Mouse (Mus musculus) cerebellum, postnatal 36 days (tissue): ENCODE data around the gene Med9.

Experiments used
- DNase-seq, 2 experiments: peaks; one replicate each; pipeline ENCODE4 v3.0.0; 2021 to 2022; ENCODE audit warnings: mixed read lengths in 2 of 2

Gene Med9

DNA sequence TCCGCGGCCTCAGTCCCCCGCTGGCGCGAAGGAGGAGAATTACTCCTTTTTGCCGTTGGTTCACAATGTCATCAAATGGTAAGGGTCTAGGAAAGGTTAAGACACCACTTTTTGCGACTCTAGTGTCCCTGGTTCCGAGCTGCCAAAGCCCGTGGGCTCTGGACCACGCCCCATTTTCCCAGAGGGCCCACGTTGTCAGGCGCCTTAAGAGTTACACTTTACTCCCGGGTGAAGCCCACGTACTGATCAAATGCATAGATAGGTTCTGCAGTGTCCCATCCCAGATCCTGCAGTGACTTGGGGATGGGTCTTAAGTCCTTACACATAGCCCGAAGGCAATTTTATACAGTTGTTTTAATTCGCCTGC, 378 bp downstream of the Med9 start:
- no peak for DNase-seq

DNA sequence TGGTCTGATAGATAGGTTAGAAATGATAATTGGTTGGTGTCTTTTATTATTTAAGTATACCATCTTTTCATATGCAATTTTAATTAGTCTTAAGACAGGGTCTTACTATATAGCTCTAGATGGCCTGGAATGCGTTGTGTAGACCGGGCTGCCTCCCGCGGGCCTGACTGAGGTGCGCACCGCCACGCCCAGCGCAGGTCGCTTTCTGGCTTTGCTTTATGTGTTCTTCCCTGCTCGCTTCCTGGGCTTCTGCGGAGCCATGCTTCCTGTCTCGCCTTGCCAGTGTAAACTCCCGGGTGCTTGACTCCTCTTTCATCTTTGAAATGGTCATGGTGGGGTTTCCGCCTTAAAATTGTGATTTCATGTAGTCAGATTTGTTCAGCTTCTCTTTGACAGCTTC, 4.9 kb downstream of the Med9 start:
- no peak for DNase-seq

GRCm38 (mm10) chr11:59956749-59957148, 8.7 kb downstream of the Med9 start:
- DNase-seq = no peak

GRCm38 (mm10) chr11:59959453-59959852, 11.4 kb downstream of the Med9 start:
- DNase-seq = no peak

GRCm38 (mm10) chr11:59960476-59961337, 12.7 kb downstream of the Med9 start:
- no peak for DNase-seq

GRCm38 (mm10) chr11:59961338-59961875, 13.4 kb downstream of the Med9 start:
- no peak for DNase-seq

DNA sequence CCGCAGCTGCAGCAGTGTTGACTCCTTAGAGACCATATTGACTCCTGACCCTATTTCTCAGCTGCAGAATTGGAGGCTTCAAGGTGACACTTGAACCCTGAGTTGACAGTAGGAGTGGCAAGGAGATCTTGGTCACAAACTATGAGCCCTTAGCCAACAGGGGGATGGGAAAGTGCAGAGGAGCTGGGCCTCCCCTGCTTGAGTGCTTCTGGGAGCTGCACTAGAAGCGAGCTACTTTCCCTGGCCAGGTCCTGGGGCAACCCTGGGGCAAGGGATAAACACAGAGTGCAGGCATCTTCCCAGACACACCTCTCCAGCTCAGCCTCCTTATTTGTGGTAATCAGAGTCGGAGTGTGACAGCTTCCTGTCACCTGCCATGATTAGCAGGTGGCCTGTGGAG, 14.6 kb downstream of the Med9 start:
- no peak for DNase-seq

GRCm38 (mm10) chr11:59963364-59964162, 15.6 kb downstream of the Med9 start:
- DNase-seq = peak in 1 of 2 experiments; percentile 22

DNA sequence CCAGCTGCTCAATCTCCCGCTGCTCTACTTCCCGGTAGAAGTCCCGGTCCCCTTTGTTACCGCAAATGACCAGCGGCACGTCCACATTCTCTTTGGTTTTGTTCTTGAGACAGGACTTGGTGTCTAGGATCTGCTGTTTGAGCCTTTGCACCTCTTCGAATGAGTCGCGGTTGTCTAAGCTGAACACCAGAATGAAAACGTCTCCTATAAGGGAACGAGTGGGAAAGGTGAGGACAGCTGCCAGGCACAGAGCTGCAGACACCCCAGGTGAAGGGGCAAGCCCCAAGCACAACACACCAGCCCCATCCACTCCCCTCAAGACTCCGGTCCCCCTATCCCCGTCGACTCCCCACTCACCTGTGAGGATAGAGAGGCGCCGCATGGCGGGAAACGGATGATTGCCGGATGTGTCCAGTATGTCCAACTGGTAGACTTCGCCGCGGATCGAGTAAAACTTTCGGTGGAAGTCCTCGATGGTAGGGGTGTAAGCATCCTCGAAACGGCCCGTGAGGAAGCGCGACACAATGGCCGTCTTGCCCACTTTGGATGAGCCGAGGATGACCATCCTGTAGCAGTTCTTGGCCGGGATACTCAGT, 16.3 kb downstream of the Med9 start:
- peak; percentile 35 to 39 for DNase-seq

- DNase-seq = peak; percentile 80 to 88
Observed at GRCm38 (mm10) chr11:59964818-59965217, 16.8 kb downstream of the Med9 start, which contains the start of gene Rasd1. Rasd1 (minus strand) TSS chr11:59964944.

GRCm38 (mm10) chr11:59965227-59966101, 17.5 kb downstream of the Med9 start:
- peak; percentile 85 to 90 for DNase-seq

DNA sequence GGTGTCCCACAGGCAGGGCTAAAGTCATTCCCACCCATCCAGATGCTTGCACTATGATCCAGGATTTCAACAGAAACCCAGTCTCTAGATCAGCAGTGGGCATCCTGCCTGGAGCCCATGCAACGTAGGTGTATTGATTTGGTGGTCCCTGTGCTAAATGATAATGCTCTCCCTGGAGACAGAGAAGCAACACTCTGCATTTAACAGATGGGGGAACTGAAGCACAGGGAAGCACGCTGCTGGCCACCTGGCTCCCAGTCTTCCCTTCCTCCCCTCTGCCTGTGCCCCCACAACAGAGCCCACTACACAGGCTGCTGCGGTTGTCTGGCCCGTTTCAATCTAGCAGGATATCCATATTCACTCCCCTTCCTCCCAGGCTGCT, 18.1 kb downstream of the Med9 start:
- DNase-seq = no peak

- no peak for DNase-seq
Observed at GRCm38 (mm10) chr11:59967765-59968164, 19.8 kb downstream of the Med9 start.

DNA sequence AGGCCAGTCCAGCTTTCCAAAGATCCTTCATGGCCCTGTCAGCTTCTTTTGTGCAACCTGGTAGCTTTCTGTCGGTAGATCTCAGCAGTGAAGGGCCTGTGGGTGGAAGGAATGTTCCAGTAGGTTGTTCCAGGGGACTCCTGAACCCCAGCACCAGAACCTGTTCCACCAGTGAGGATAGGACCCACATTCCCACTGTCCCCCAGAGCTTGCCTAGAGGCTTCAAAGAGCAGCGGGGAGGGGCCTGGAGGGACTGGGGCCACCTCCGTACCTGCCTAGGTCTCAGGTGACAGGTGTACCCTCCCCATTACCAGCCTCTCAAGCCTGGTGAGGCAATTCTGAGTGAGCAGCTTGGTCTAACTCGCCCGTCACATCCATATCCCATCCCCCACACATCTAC, 22.8 kb downstream of the Med9 start:
- no peak for DNase-seq

GRCm38 (mm10) chr11:59971691-59972090, 23.7 kb downstream of the Med9 start:
- no peak for DNase-seq

- DNase-seq = no peak
Observed at GRCm38 (mm10) chr11:59973389-59973788, 25.4 kb downstream of the Med9 start.

DNA sequence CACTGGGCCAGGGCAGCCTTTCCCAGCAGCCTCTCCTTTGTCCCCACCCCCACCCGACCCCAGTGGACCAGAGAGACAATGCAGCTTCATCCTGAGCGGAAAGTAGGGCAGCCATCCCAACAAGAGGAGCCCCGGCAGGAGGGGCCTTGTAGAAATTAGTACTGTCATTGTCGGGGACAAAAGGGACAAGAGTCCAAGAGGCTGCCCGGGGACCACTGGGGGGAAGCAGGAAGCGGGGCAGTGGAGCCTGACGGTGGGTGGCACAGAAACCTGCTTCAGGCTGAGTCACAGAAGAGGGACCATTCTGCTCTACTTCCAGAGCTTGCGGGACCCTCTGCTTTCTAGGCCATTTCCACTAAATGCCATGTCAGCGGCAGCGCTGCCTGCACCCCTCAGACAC, 27.2 kb downstream of the Med9 start:
- DNase-seq = no peak

- no peak for DNase-seq
Observed at GRCm38 (mm10) chr11:59977831-59978230, 29.8 kb downstream of the Med9 start.

DNA sequence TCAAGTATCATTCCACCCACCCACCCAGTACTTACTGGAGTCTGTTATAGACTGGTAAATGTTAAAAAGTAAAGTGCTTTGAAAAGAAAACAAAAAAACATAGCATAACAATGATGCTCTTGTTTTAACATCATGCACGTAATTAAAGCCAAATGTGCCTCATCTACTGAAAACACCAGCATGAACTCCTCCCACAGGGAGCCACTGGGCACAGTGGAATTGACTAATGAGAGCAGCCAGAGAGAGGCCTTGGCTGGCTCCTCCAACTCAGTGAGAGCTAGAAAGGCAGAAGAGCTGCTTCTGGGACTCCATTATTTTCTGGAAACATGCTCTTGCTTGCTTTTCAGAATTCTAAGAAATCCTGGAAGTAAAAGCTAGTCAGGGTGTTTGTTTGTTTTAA, 41.4 kb downstream of the Med9 start:
- no peak for DNase-seq

- DNase-seq = no peak
Observed at GRCm38 (mm10) chr11:59991365-59991764, 43.4 kb downstream of the Med9 start.

- no peak for DNase-seq
Observed at GRCm38 (mm10) chr11:59994318-59994717, 46.3 kb downstream of the Med9 start.
